Mouse (Mus musculus): Measurements from ENCODE around the gene Hoxb9.

Gene Hoxb9

DNA sequence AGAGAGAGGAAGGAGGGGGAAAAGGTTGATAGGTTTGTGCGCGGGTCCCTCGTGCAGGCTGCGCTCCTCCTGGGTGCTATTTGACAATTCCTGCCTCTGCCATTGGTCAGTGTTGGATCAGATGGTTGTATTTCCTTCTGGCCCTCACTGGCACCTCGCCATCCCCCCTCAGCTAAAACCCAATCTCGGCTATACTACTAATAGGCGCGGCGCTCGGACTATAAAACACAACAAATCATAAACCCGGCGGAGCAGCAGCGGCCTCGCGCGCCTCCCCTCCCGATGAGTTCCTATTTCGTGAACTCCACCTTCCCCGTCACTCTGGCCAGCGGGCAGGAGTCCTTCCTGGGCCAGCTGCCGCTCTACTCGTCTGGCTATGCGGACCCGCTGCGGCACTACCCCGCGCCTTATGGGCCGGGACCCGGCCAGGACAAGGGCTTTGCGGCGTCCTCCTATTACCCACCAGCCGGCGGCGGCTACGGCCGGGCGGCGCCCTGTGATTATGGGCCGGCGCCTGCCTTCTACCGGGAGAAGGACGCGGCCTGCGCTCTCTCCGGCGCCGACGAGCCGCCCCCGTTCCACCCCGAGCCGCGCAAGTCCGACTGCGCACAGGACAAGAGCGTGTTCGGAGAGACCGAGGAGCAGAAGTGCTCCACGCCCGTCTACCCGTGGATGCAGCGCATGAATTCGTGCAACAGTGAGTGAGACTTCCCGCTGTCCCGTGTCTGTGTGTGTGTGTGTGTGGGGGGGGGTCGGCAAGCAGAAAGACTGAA is 27.8 kb downstream of the Hoxb9 start:
- DNase-seq (ENCODE audit: low read depth, low spot score): no peak

DNA sequence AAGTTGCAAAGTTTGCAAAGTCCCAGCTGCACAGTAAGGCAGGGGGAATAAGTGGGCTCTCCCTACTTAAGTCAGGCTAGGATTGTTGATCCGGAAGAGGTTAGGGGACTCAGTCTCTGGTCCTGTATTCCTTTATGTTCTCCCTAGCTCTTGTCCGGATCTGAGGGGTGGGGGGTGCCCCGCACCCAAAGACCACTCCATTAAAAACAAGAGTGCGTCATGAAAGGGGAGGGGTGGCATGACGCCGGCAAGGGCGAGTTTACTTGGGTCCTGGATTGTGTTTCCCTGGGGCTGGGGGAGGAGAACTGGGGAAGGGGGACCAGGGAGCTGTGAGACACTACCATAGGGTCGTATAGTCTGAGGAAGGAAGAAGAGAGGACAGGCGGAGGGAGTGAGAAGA is 28.5 kb downstream of the Hoxb9 start:
- DNase-seq (ENCODE audit: low read depth, low spot score): no peak

DNA sequence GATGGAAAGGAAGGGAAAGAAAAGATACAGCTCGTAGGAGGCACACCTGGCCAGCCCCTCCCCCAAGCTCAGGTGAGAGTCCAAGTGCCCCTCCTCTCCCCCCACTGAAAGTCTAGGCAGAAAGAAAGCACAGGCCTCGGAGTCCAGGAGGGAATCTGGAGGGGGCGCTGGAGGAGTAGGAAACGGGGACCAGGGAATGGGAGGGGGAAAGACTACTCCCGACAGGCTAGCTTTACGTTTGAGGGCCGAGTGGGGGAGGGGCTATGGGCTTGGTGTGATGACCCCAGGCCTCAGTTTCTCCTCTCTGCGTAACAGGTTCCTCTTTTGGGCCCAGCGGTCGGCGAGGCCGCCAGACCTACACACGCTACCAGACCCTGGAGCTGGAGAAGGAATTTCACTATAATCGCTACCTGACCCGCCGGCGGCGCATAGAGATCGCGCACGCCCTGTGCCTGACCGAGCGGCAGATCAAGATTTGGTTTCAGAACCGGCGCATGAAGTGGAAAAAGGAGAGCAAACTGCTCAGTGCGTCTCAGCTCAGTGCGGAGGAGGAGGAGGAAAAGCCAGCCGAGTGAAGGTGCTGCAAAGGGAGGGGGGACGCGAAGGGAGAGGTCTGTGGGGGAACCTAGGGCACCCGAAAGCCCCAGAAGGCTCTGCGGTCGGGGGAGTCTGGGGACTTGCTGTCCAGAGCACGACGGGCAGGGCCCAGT is 29.3 kb downstream of the Hoxb9 start:
- no peak for DNase-seq (ENCODE audit: low read depth, low spot score)

DNA sequence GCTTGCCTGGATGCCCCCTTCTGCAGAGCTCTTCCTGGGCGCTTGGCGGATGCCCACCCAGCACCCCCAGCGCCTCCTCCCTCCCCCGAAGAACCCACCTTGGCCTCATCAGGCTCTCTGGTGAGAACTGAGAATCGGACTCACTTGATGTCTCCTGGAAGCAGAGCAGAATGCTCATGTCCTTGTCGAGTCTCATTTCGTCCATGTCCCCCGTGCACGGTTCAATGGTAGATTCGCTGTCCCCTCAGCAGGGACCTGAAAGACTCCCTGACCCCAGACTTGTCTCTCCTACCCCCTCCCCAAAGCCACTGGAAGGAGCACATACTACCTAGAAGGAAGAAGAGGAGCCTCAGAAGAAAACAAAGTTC is 29.8 kb downstream of the Hoxb9 start:
- no peak for DNase-seq (ENCODE audit: low read depth, low spot score)

DNA sequence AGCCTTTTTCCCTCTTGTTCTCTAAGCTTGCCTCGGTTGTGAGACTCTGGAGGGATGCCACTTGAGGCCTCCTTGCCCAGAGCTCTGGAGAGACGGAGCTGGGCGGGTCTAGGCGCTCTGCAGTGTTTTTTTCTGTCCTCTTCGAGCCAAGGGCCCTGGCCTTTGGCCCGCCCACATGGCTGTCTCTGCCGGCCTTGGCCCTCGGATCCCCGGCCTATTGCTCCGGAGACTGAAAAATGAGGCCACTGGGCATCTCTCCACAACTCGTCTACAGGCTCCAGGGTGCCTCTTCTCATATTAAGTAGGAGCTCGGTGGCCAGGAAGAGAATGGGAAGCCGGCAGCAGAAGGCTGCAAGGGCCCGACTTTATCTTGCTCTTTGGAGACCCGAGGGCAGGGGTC is 30.6 kb downstream of the Hoxb9 start:
- DNase-seq (ENCODE audit: low read depth, low spot score): no peak

GRCm38 (mm10) chr11:96302381-96303150 is 31.3 kb downstream of the Hoxb9 start:
- DNase-seq (ENCODE audit: low read depth, low spot score): no peak

GRCm38 (mm10) chr11:96303151-96304099 is 32.2 kb downstream of the Hoxb9 start, which contains the start of gene Hoxb5:
Gene Hoxb5, plus strand, starts transcription at chr11:96303336.
- no peak for DNase-seq (ENCODE audit: low read depth, low spot score)

- no peak for DNase-seq (ENCODE audit: low read depth, low spot score)
These were observed 33.3 kb downstream of the Hoxb9 start for GRCm38 (mm10) chr11:96304381-96305195.

- no peak for DNase-seq (ENCODE audit: low read depth, low spot score)
These were observed 34.4 kb downstream of the Hoxb9 start for GRCm38 (mm10) chr11:96305505-96306182.

- DNase-seq (ENCODE audit: low read depth, low spot score): no peak
These were observed 35.1 kb downstream of the Hoxb9 start for GRCm38 (mm10) chr11:96306183-96306907.

- no peak for DNase-seq (ENCODE audit: low read depth, low spot score)
These were observed 35.6 kb downstream of the Hoxb9 start for GRCm38 (mm10) chr11:96306908-96307269.

DNA sequence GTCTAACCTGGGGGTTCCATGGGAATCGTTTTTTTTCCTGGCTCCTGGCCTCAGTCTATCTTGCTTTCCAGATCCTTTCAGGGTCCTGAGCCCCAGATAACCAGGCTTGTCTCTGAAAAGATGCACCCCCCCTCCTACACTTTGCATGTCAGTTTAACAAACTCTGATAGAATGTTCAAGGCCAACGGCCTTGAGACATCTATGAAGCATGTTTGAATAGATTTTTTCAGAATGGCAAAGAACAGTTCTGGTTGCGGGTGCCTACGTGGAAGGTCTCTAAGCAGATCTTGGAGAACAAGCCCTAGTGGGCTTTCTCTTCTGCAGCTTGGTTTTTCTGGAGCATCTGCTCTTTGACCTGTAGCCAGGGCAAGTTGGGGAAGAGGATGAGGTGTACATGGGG is 37.5 kb downstream of the Hoxb9 start:
- DNase-seq (ENCODE audit: low read depth, low spot score): no peak

DNA sequence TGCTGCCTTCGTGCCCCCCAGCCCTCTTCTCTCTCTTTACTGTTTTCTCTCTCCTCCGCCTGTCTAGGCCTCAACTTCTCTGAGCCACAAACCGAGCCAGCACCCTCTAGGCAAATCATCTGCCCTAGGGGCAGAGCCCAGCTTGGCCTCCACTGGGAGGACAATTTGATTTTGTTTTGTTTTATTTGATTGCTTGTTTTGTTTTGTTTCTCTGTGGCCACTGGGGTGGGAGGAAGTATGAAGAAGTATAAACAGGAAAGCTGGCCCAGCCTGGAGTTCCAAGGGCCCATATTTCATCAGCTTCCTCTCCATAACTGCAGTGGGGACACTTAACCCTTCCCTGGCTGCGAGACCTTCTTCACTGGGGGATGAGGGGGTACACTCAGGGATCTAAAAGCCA is 38.0 kb downstream of the Hoxb9 start:
- no peak for DNase-seq (ENCODE audit: low read depth, low spot score)

DNA sequence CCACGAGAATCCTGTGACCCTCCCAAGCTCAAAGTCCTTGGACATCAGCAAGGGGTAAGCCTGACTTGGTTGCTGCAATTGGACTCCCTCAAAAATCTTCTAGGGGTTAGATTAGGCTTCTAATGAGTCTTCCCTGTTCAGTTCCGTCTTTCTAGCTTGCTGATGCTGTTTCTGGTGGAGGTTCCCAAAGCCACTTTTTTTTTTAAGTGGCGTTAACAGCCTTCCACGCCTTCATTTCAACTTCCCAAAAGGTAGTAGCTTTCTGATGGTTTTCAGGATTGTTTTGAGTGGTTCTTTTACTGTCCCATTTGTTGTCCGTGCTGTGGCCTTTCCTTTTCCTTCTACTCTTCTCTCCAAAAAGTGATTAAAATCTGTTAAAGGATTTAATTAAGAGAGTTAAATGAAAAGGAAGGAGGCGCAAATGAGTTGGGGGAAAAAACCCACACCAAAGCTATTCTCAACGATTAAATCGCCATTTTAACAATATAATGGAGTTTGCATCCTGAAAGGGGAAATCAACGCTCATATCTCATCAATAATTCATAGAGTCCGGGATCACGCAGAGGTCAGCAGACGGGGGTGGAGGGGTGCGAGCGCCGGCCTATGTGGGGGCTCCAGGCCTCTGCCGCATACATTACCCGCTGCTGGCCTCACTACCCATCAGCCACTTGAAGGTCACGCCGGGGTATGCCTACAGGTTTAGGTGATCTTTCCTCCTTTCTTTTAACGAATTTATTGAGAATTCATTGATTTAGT is 39.1 kb downstream of the Hoxb9 start:
- DNase-seq (ENCODE audit: low read depth, low spot score): no peak

DNA sequence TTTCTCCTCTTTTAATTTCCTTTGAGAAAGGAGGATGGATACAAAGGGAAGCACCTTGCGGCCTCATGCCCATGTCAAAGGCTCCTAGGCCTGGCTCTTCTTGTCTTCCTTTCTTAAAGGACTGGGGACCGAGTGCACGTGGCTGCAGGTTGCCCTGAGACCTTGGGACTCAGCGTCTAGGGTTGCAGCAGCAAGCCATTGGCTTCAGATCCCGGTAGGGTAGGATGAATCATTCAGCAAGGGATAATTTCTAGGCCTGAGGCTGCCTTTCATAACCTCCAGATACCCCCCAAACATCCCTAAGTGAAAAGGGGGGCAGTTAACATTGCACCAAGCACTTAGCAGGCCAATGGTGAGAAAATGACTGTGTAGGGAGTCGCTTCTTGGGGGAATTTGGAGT is 39.8 kb downstream of the Hoxb9 start:
- no peak for DNase-seq (ENCODE audit: low read depth, low spot score)

GRCm38 (mm10) chr11:96311520-96312417 is 40.5 kb downstream of the Hoxb9 start:
- no peak for DNase-seq (ENCODE audit: low read depth, low spot score)

- no peak for DNase-seq (ENCODE audit: low read depth, low spot score)
These were observed 41.9 kb downstream of the Hoxb9 start for GRCm38 (mm10) chr11:96313134-96313533.
